ENCODE assay signal across 24 mouse cellular contexts in the genomic region with DNA sequence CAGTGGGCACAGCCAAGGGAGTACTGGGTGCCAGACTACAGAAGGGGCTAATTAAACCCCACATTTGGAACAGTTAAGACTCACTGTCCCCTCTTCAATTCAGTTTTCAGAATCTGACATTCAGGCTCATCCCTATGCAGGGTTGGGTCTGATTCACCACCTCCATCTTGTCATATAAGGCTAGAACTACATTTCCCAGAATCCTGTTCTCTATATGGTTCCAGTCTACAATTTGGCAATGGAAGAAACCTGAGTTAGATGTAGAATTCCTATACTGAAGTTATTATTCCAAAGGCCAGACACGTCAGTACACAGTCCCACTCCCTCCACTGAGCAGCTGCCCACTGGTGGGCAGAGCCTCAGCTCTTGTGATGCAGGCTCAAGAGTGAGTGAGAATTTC.
DNase-seq lines count a peak whose midpoint lies in the region; ATAC-seq and TF ChIP-seq lines count a peak whose summit lies in the region.
"Had no signal": no experiment of that assay in that cellular context is flagged by ENCODE, and none has a peak within 500 bp of the region (broad histone marks: within the 10 kb centered on the region; RNA-seq: fewer than 3 reads in every experiment).

No protein-coding gene starts in this region.

- no peak overlapping the region for H3K9ac ChIP-seq in ES-E14 (ENCODE audit: insufficient read depth, low read depth, low read length, poor library complexity, severe bottlenecking)
- H3K9ac ChIP-seq: embryonic facial prominence, embryonic 13.5 days; embryonic facial prominence, embryonic 15.5 days; forebrain, embryonic 12.5 days had no signal

- in situ Hi-C loops in ES-E14 (cut with MboI; ENCODE audit: low sequenced_read_pairs in 2 of 2, unreplicated experiment in 2 of 2), result no loop called here

- WGBS in lung, adult 2 months, result 82% methylated on average over 1 of the region's 1 CpGs

- TF ChIP-seq CTCF in lung, adult 2 months (IDR thresholded peaks at IDR 0.05; ENCODE audit: insufficient read depth, low read length), result no peak

- DNase-seq in CD4-positive, CD25-positive, alpha-beta regulatory T cell, adult 2 months (ENCODE audit: low read depth, low spot score), result peak; percentile 5
- no peak for DNase-seq in frontal cortex, postnatal 14 days (ENCODE audit: low spot score in 2 of 2)
- DNase-seq in 3T3-L1 (ENCODE audit: low read depth, low spot score) (peak; percentile 40), ES-E14 (ENCODE audit: low read depth, low spot score) (no peak)
- no peak for DNase-seq in lung, adult 2 months
- DNase-seq: adrenal gland, adult 8-10 months; cerebellum, adult 11 months; cerebellum, adult 18-20 months; cerebellum, adult 8-10 months; cerebellum, adult 9-11 months; cerebellum, postnatal 14 days; cerebellum, postnatal 36 days; embryo, embryonic 11 days had no signal

- no peaks in the 10 kb centered on the region for H3K4me1 ChIP-seq in ES-E14 (ENCODE audit: control insufficient read depth in 2 of 2, insufficient read depth in 2 of 2, low read length in 2 of 2, poor library complexity in 1 of 2)
- H3K4me1 ChIP-seq in lung, adult 2 months (ENCODE audit: control insufficient read depth, insufficient read depth, low read length), result no peaks in the 10 kb centered on the region
- H3K4me1 ChIP-seq: embryonic facial prominence, embryonic 13.5 days; embryonic facial prominence, embryonic 15.5 days had no signal

- no peak for TF ChIP-seq POLR2A in lung, adult 2 months (IDR thresholded peaks at IDR 0.05; ENCODE audit: borderline replicate concordance, extremely low read depth, low read depth, low read length)

- H3K9me3 ChIP-seq in ES-E14 (ENCODE audit: control insufficient read depth, insufficient read depth, low read depth, low read length), result no peaks in the 10 kb centered on the region
- H3K9me3 ChIP-seq: embryonic facial prominence, embryonic 13.5 days; embryonic facial prominence, embryonic 15.5 days; forebrain, embryonic 10.5 days; forebrain, embryonic 12.5 days had no signal

- H3K36me3 ChIP-seq in ES-E14 (ENCODE audit: control insufficient read depth, insufficient read depth, low read length, poor library complexity, severe bottlenecking), result peaks cover 2% of the 10 kb centered on the region; the same call in 1 of the 2 replicates
- H3K36me3 ChIP-seq: embryonic facial prominence, embryonic 13.5 days; embryonic facial prominence, embryonic 15.5 days; forebrain, embryonic 10.5 days; forebrain, embryonic 12.5 days had no signal

- H3K27ac ChIP-seq in ES-E14 (ENCODE audit: insufficient read depth, low read depth, low read length, poor library complexity, severe bottlenecking), result no peak overlapping the region
- H3K27ac ChIP-seq: embryonic facial prominence, embryonic 13.5 days; embryonic facial prominence, embryonic 15.5 days; forebrain, embryonic 10.5 days; forebrain, embryonic 12.5 days had no signal

- ATAC-seq in CD4-positive, CD25-positive, alpha-beta regulatory T cell, adult 4 months, result no peak
- 0 out of 2 replicates have a peak, but pooled peaks have one; percentile 11 for ATAC-seq in frontal cortex, adult (ENCODE audit: low TSS enrichment)
- ATAC-seq in monocyte, adult 5-6 weeks (replicated peaks; ENCODE audit: insufficient number of reproducible peaks, low FRiP score, low TSS enrichment, poor library complexity, severe bottlenecking), result no peak
- ATAC-seq: activated CD4-positive, CD25-positive, alpha-beta regulatory T cell, adult 4 months; forebrain, embryonic 16.5 days; Patski had no signal

- no peak overlapping the region for H3K4me3 ChIP-seq in ES-E14 (ENCODE audit: insufficient read depth in 1 of 2, low read depth in 1 of 2, low read length in 2 of 2, poor library complexity in 1 of 2, severe bottlenecking in 1 of 2)
- no peak overlapping the region for H3K4me3 ChIP-seq in lung, adult 2 months (replicated peaks; ENCODE audit: extremely low read depth, low read depth, low read length)
- H3K4me3 ChIP-seq: embryonic facial prominence, embryonic 13.5 days; embryonic facial prominence, embryonic 15.5 days; erythroblast, embryonic 14.5 days; forebrain, embryonic 10.5 days; forebrain, embryonic 12.5 days had no signal

TF ChIP-seq in ES-E14, 5 proteins besides CTCF, POLR2A, EP300 and RAD21:
- TF ChIP-seq ZC3H11A (IDR thresholded peaks at IDR 0.05; ENCODE audit: borderline replicate concordance, low read depth, low read length) (no peak), HCFC1 (IDR thresholded peaks at IDR 0.05; ENCODE audit: borderline replicate concordance, insufficient read depth, low read length) (peak; percentile 72; the same call in 1 of the 2 replicates)

Comparison
In these comparisons a context has a peak if more than half of its experiments do, and no peak if none do; other contexts are left out.
1. DNase-seq: peak in CD4-positive, CD25-positive, alpha-beta regulatory T cell, adult 2 months (single experiment) and 3T3-L1 (single experiment); none in frontal cortex, postnatal 14 days (0 of 2), ES-E14 (single experiment) and lung, adult 2 months (single experiment).